Mouse (Mus musculus) midbrain, postnatal 0 days (tissue): ENCODE data around the gene Cenpi. TPM values are rescaled to one million over a fixed set of nuclear protein-coding genes. Genes with fewer than 3 reads are reported as not detected.

Source experiments
- ATAC-seq: fragments of 200-750 bp; cut with Nextera tagmentation; 2 replicates; pipeline ENCODE4 v1.8.0; 2017; ENCODE audit warnings: moderate number of reproducible peaks, mild to moderate bottlenecking, moderate TSS enrichment, moderate library complexity; ENCODE audit not compliant: low FRiP score
- DNase-seq: peaks from one replicate; pipeline ENCODE4 v3.0.0-alpha.2; 2015; ENCODE audit warnings: low spot score
- H3K27ac ChIP-seq: fragments of 300-500 bp; sonication (generic); 2 replicates; pipeline ENCODE4 v1.5.1; 2014; ENCODE audit warnings: low read depth, mild to moderate bottlenecking, low read length, mixed read lengths
- H3K27me3 ChIP-seq: fragments of 300-500 bp; sonication (generic); 2 replicates; pipeline ENCODE4 v1.6.1; 2014; ENCODE audit warnings: low read length, control low read depth, mixed read lengths; ENCODE audit not compliant: insufficient read depth
- H3K36me3 ChIP-seq: fragments of 300-500 bp; sonication (generic); 2 replicates; pipeline ENCODE4 v1.6.1; 2014; ENCODE audit warnings: low read length, control low read depth, mixed read lengths; ENCODE audit not compliant: insufficient read depth
- H3K4me1 ChIP-seq: fragments of 300-500 bp; sonication (generic); 2 replicates; pipeline ENCODE4 v1.6.1; 2014; ENCODE audit warnings: mild to moderate bottlenecking, control low read depth, antibody characterized with exemption, low read length, mixed read lengths; ENCODE audit not compliant: insufficient read depth
- H3K4me2 ChIP-seq: fragments of 300-500 bp; sonication (generic); 2 replicates; pipeline ENCODE4 v1.6.1; 2014; ENCODE audit warnings: low read depth, mild to moderate bottlenecking, low read length, mixed read lengths; ENCODE audit not compliant: poor library complexity, severe bottlenecking
- H3K4me3 ChIP-seq: fragments of 300-500 bp; sonication (generic); 2 replicates; pipeline ENCODE4 v1.5.1; 2014; ENCODE audit warnings: low read depth, mild to moderate bottlenecking, low read length, moderate library complexity
- H3K9ac ChIP-seq: fragments of 300-500 bp; sonication (generic); replicated peaks from 2 replicates; pipeline ENCODE4 v1.6.1; 2014; ENCODE audit warnings: mild to moderate bottlenecking, low read length, moderate library complexity, mixed read lengths; ENCODE audit not compliant: poor library complexity, severe bottlenecking
- H3K9me3 ChIP-seq: fragments of 300-500 bp; sonication (generic); 2 replicates; pipeline ENCODE4 v1.6.1; 2016; ENCODE audit warnings: low read length, control low read depth
- CTCF ChIP-seq: IDR thresholded peaks from 2 replicates; pipeline ENCODE4 v1.5.1; 2016; ENCODE audit warnings: antibody characterized with exemption, mild to moderate bottlenecking
- WGBS: fragments of 180-500 bp; shearing (Covaris S2); extraction: QIAGEN DNeasy Blood & Tissue Kit; methylation state at CpG from one replicate; pipeline ENCODE4 v1.1.7; 2014; 5-methylcytosine and 5-hydroxymethylcytosine counted together
- polyA plus RNA-seq: library from polyadenylated mRNA; unstranded; fragments of >200 nt; fragmentation: Nextera tagmentation; extraction: Ambion mirVana; gene quantifications from 2 replicates; pipeline ENCODE4 v1.2.1, GENCODE M21; 2015
- total RNA-seq: library from RNA; depleted of rRNA; stranded (reverse); fragments of >200 nt; gene quantifications from 2 replicates; pipeline ENCODE4 v1.2.3, GENCODE M21; 2014

Cenpi gene
- total and polyA plus RNA-seq, 2 experiments from 2014 or later = 2.8 to 3.8 TPM

DNA sequence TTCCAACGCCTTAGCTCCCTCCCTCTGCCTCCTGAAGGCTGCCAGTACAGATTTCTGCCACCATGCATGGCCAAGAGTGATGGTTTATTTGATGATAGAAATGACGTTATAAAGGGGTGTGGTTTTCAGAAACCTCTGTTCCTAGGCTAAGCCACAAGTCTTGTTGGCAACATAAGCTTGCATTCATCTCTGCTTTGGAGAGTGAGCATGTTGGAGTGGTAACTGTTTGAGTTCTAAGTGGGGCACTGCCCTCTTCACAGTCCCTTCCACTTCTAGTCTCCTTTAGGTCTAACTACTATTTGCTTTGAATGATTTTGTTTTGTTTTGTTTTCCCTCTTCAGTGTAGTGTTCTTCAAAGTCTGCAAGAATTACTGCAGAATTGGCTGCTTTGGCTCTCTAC is 34.9 kb downstream of the Cenpi start:
- H3K27ac ChIP-seq = no peak overlapping the region
- no peak for TF ChIP-seq CTCF
- no peaks in the 10 kb centered on the region for H3K9me3 ChIP-seq
- H3K27me3 ChIP-seq = no peaks in the 10 kb centered on the region
- H3K4me2 ChIP-seq = no peak overlapping the region
- H3K4me1 ChIP-seq = no peaks in the 10 kb centered on the region
- DNase-seq = no peak
- no peak overlapping the region for H3K9ac ChIP-seq
- no peaks in the 10 kb centered on the region for H3K36me3 ChIP-seq
- H3K4me3 ChIP-seq = no peak overlapping the region
- WGBS = 83% methylated on average over 2 of the region's 2 CpGs
- ATAC-seq = no peak

DNA sequence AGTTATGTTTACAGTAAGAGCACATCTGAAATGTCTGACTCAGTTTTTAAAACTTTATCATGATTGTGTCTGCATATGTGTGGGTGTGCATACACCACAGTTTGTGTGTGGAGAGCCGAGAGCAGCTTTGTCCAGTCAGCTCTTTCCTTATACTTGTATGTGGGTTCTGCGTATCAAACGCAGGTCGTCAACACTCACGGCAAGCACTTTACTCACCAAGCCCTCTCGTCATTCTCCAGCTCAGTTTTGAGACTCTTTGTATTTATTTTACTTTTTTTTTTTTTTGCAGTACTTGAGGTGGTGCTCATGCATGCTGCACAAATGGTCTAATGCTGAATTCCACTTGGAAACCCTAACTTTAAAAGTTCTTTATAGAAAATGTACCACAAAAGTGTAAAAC is 42.3 kb downstream of the Cenpi start:
- Histone ChIP-seq H3K9me3 (no peaks in the 10 kb centered on the region), H3K4me3 (no peak overlapping the region), H3K4me1 (no peaks in the 10 kb centered on the region), H3K4me2 (no peak overlapping the region), H3K27ac (no peak overlapping the region), H3K9ac (no peak overlapping the region), H3K27me3 (no peaks in the 10 kb centered on the region), H3K36me3 (no peaks in the 10 kb centered on the region)
- DNase-seq = no peak
- ATAC-seq = no peak
- WGBS = 92% methylated on average over 6 of the region's 6 CpGs
- no peak for TF ChIP-seq CTCF

DNA sequence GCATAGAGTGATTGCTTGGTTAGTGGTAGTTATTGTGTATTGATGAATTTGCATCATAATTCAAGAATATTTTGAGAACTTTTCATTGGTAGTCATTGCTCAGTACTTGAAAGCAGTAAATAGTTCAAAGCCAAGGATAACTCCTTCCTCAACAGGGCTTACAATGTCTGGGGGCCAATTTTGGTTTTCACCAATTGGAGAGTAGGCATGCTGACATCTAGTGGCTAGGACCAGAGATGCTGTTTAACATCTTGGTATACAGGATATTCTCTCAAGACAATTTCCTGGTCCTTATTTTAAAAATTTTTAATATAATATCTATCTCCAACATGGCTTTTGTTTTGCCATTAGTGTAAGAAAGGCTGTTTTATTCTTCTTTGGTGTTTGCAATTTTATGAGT is 46.0 kb downstream of the Cenpi start:
- no peak for ATAC-seq
- no peak overlapping the region for H3K4me2 ChIP-seq
- H3K9me3 ChIP-seq = no peaks in the 10 kb centered on the region
- H3K4me3 ChIP-seq = no peak overlapping the region
- H3K36me3 ChIP-seq = no peaks in the 10 kb centered on the region
- TF ChIP-seq CTCF = peak; percentile 46; the same call in 1 of the 2 replicates
- no peaks in the 10 kb centered on the region for H3K27me3 ChIP-seq
- H3K27ac ChIP-seq = no peak overlapping the region
- peak; percentile 12 for DNase-seq
- no peaks in the 10 kb centered on the region for H3K4me1 ChIP-seq
- H3K9ac ChIP-seq = no peak overlapping the region

DNA sequence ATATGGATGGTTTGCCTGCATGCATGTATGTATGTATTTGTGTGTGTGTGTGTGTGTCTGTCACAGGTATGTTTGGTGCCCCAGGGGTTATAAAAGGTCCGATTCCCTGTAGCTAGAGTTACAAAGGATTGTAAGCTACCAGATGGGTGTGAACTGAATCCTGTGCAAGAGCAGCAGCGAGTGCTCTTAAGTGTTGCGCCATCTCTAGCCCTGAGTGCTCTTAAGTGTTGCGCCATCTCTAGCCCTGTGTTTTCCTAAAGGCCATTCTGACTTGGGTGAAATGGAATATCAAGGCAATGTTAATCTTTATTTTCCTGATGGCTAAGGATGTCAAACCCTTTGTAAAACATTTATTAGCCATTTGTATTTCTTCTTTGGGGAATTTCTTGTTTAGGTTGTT is 51.5 kb downstream of the Cenpi start:
- no peak overlapping the region for H3K27ac ChIP-seq

DNA sequence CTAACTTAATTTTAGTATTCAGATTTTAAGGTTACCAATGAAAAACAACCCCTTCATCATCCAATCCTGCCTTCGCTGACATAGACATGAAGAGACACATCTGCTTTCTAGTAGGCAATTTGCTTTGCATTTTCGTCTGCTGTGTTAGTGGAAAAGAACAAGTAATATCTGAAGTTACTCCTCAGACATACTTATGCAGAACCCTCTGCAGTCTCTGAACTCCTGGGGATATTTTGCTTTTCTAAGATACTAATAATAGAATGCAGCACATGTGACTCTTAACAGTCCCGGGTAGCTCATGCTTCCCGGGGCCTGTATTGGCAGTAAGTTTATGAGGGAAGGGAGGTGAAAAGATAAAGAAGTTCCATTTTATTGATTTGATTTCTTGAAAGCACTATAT is 54.3 kb downstream of the Cenpi start:
- DNase-seq (no peak), ATAC-seq (no peak)
- Histone ChIP-seq H3K27ac (no peak overlapping the region), H3K9me3 (no peaks in the 10 kb centered on the region), H3K9ac (no peak overlapping the region), H3K4me1 (no peaks in the 10 kb centered on the region), H3K4me3 (no peak overlapping the region), H3K36me3 (no peaks in the 10 kb centered on the region), H3K4me2 (no peak overlapping the region), H3K27me3 (no peaks in the 10 kb centered on the region)
- TF ChIP-seq CTCF = no peak
- 89% methylated on average over 4 of the region's 4 CpGs for WGBS

More for the DNA sequence above, 51.5 kb downstream of the Cenpi start:
- no peak for DNase-seq
- H3K9me3 ChIP-seq = no peaks in the 10 kb centered on the region
- no peaks in the 10 kb centered on the region for H3K4me1 ChIP-seq
- ATAC-seq = no peak
- no peak overlapping the region for H3K9ac ChIP-seq
- 65% methylated on average over 4 of the region's 4 CpGs for WGBS
- no peaks in the 10 kb centered on the region for H3K36me3 ChIP-seq
- H3K27me3 ChIP-seq = no peaks in the 10 kb centered on the region
- H3K4me3 ChIP-seq = no peak overlapping the region
- no peak overlapping the region for H3K4me2 ChIP-seq
- no peak for TF ChIP-seq CTCF

DNA sequence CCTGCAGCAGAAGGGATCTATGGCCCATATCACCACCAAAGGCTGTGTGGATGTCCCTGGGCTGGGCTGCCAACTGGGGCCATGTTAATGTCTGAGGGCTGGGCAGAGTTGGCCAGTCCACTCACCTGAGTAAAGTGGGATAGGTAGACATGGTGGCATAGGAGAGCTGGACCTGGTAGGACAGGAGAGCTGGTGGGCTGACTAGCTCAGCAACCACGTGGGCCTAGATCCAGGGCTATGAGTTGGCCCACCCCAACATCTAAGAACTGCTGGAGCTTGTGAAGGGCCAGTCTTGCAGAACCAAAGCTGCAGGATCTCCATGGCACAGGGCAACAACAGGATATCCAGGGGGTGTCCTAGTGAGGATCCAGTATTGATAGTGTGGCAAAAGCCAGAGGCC is 57.5 kb downstream of the Cenpi start:
- Histone ChIP-seq H3K9me3 (no peaks in the 10 kb centered on the region), H3K4me2 (no peak overlapping the region), H3K27ac (no peak overlapping the region), H3K4me1 (no peaks in the 10 kb centered on the region), H3K4me3 (no peak overlapping the region), H3K9ac (no peak overlapping the region), H3K36me3 (no peaks in the 10 kb centered on the region), H3K27me3 (no peaks in the 10 kb centered on the region)
- no peak for TF ChIP-seq CTCF
- ATAC-seq (no peak), DNase-seq (no peak)
- 69% methylated on average over 1 of the region's 1 CpGs for WGBS
